Mouse (Mus musculus) thymus, postnatal 36 days (tissue): Measurements from ENCODE around the gene Kif22.
A peak's percentile ranks its signal among the peaks of the same experiment; 100 is the strongest.
"Not testable (repeated sequence)": the region's sequence is repeated elsewhere in the genome, so short reads cannot be mapped to it uniquely, and the experiment has no call there.

ENCODE experiments used
- DNase-seq, 2 experiments: peaks; one replicate each; pipeline ENCODE4 v3.0.0; 2022; ENCODE audit warnings: mixed read lengths in 2 of 2

Gene Kif22

DNA sequence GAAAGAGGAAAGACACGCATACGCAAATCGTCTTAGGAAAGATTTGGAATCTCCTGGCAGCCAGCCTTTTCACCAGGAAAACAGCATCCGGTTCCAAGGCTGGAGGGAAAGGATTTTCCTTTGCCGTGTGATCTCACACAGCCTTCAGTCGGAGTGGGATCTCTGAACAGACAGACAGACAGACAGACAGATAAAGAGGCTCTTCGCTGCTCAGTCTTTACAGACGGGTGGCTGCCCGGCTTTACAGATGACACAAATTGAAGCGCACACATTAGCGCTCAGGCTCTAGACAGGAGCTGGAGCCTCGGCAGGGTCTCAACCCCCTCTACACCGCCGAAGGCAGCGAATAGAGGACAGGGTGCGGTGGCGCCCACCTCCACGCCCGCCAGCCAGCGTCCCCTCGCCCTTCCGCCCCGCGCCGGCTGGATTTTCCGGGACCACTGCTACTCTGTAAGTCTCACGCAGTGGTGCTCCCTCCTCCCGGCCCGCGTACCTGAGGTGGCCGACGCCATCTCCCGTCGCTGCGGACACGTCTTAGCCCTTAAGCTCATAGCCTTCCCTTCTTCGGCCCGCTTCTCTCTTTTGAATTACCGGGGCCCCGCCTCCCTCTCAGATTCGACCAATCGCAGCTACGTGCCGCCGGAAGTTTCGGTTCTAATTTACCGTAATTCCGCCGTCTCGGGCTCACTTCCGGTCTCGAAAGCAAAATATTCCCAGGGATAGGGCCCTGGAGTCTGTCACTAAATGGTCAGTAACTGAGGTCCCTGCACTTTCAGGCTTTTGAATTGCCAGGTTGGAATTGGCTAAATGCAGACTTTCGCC, at the start of gene Kif22:
TSS of gene Kif22 (minus strand) at position 621 of the 822 bp plus-strand sequence.
- DNase-seq = peak; percentile 86 to 88

DNA sequence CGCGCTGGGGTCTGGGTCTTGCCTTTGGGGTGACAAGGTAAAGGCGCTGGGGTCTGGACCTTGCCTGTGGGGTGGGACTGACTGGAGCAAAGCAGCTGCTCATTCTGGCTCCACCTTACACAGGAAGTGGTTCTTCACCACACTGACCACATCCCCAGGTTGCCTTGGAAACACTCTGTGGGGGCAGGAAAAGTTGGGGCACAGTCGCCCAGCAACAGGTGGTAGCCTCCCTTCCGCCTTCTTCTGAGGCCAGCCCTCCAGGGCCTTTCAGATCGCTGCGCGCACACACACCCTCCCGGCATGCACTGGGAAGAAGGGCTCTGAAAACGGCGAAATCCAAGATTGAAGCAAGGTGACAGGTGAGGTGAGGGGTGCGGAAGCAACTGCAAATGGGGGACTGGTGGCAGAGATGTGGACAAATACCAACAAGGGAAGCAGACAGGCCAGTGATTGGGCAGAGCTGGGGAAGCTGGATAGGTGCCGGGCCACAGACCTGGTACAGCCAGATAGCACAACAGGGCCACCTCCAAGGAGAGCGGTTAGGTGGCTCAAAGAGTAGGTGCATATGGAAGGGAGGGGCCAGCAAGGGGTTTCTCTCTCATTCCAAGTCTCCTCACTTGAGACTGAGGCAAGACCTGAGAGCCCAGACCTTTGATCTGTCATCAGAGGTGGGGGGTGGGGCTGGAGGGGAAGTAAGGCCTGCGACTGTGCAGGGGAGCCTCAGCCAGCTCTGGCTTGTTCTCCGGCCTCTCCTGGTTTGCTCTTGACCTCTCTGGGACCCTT, 49.0 kb upstream of the Kif22 start, which contains the start of gene AI467606:
TSS of gene AI467606 (plus strand) at position 246 of the 783 bp plus-strand sequence.
- peak; percentile 95 to 96 for DNase-seq

DNA sequence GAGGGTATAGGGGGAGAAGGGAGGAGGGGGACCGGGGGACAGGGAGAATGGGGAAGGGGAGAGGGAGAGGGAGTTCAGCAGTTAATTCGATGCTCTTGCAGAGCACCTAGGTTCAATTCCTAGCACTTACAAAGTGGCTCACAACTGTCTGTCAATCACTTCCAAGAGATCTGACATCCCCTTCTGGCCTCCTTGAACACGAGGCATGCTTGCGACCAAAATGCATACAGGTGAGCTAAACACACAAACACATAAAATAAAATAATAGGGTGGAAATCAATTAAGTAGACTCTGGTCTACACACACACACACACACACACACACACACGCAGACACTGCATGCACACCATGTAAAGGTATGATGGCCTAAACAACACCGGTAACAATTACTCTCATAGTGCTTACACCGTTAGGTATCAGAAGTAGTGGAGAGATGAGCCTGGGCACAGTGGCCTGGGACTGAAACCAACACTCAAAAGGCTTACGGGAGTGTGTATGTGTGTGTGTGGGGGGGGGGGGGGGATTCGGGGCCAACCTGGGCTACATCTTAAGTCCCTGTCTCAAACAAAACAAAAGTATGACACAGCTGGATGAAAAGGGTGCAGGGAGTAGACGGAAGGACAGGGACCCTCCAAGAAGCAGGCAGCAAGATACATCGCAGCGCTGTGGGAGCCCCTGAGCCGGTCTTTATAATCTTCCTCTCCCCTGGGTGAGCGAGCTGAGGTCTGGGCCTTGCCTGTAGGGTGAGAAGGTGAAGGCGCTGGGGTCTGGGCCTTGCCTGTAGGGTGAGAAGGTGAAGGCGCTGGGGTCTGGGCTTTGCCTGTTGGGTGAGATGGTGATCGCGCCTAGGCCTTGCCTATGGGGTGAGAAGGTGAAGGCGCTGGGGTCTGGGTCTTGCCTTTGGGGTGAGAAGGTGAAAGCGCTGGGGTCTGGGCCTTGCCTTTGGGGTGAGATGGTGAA, 48.2 kb upstream of the Kif22 start:
- peak in 1 of 2 experiments; percentile 37 for DNase-seq

DNA sequence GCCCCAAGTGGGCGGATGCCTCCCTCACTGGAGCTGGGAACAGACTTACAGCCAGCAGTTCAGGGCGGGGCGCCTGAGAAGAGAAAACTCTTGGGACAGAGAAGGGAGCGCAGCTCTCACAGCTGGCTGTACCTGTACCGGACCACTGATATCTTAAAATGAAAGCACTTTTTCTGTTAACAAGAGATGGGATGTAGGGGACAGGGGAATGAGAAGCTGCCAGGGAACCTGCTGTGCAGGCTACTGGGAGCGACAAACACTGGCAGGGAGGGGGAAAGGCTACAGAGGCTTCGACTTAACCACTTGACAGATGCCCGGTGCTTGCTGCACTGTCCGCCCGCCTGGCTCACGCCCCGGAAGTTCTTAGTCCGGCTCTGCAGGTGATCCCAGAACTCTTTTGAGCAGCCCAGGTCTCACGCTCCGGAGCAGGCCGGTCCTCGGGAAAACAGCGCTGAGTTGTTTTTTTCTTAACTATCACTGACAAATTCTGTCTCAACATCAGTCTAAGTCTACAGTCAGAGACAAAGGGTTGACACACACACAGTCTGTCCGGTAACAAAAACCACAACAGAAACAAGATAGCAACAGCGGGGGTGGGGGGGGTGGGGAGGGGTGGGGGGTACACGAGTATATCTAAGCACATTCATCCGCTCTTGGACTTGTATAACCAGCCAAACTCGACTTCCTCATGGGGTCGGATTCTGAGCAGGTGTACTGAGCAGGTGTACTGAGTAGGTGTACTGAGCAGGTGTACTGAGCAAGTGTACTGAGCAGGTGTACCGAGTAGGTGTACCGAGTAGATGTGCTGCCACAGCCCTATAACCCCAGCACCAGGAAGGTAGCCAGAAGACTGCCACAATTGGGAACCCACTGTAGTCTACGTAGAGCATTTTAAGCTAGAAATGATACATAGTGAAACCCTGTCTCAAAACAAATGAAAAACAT, 46.9 kb upstream of the Kif22 start:
- peak; percentile 63 to 66 for DNase-seq

DNA sequence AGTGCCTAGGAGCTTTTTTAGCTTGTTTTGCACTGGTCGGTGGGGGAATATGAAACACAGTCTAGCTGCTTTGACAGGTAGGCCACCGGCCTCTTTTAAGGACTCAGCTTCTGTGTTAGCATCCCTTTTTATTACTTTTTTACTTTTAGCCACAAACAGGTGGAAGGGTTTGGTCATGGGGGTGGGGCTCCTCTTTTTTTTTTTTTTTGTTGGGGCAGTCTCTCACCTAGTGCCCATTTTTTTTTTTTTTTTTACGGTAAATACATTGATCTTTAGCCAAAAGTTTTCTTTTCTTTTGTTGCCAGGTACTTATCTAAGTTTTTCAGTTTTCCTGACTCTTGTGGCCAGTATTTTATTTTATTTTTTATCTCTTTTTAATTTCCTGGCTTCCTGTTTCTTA, 45.8 kb upstream of the Kif22 start:
- DNase-seq = no peak

DNA sequence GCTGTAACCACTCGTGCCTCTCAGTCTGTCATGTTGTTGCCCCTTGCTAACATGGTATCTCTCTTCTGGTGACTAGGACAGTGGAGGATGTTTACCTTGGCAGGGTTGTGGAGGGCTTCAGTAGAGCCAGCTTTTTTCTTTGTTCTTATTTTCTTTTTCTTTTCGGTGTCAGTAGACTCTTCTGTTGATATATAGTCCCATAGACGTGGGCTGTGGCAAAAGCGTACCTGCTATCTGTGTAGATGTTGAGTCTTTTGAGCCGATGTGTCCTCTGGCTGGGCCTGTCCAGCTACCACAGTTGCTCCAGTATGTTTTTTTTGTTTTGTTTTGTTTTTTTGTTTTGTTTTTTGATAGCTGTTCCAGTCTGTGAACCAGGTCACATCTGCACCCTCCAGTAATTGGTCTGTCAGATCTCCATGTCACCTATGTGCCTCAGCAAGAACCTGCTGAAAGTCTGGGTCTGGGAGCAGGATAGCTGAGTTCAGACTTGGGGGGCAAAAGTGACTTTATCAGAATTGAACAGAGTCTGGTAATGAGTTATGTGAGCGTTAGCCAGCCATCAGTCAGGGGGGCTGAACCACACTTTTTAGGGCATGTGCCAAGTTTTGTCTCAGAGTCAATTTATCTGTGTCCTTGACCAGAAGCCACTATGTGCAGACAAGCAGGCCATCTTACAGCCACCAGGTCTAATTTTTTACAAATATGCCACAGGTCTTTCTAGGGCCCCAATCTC, 45.2 kb upstream of the Kif22 start, which contains the start of gene Zg16:
TSS of gene Zg16 (minus strand) at position 51 of the 733 bp plus-strand sequence.
- not testable (repeated sequence) for DNase-seq

DNA sequence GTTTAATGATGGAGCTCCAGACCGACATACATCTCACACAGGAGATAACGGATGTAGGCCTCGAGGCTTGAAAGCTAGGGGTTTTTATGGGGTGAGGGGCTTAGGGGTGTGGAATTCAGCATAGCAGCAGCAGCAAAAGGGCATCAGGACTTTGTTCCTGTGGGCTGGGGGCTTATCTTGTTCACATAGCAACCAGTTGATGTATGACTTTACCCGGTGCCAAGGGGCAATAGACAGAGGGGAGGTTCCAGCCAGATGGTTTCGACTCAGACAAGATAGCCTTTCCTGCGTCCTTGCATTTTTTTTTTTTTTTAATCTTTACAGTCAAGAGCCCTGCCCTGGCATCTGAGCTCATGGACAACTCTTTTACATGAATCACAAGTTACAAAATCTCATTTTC, 43.5 kb upstream of the Kif22 start:
- DNase-seq = not testable (repeated sequence)

DNA sequence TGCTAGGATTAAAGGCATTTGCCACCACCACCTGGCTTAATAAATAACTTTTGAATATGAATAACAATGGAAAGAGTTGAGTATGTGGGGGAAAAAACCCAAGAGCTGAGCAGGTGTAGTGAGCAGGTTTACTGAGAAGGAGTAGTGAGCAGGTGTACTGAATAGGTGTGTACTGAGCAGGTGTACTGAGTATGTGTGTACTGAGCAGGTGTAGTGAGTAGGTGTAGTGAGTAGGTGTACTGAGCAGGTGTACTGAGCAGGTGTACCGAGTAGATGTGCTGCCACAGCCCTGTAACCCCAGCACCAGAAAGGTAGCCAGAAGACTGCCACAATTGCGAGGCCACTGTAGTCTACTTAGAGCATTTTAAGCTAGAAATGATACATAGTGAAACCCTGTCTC, 42.5 kb upstream of the Kif22 start:
- DNase-seq = no peak

DNA sequence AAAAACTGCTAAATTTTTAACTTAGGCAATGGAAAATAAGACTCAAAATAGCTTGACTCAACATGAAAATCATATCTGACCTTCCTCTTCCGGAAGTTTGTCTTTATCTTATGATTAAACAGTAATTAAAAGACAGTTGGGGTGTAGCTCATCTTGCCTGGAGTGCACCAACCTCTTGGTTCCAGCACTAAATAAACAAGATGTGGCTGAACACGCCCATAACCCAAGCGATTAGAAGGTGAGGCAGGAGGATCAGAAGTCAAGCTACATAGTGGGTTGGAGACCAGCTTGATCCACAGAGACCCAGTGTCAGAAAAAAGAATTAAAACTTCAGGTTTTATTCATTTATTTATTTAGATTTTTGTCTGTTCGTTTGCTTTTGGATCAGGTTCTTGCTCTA, 41.4 kb upstream of the Kif22 start:
- DNase-seq = no peak

DNA sequence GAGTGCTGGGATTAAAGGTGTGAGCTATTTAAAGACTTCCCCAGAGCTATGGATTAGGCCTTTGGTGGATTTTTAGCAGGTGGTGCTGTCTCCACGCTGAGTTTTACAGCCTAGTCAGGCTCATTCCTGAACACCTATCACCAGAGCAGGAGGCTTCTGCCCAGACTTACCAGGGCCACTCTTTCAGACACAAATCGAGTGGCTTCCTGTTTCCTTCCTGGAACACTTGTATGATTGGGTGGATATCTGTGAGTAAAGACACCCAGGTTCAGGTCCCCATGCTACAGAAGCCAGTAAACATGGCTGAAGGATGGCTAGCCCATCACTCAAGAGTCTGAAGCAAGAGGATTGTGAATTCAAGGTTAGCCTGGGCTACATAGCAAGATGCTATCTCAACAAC, 40.7 kb upstream of the Kif22 start:
- DNase-seq = no peak

DNA sequence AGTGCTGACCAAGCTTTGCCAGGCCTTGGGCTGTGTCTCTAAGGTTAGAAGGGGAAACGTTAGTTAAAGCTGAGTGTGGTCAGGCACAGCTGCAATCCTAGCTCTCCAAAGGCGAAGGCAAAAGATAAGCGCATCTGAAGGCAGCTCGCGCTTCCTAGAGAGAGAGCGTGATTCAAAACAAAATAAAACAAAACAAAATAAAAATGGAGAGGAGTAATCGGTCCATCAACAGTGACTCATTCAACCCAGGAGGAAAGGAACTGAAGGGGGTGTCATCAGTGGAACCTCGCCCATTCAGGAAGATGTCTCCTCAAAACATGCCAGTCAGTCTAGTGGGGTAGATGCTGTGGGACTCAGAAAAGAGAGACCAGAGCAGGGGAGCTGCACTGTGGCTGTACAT, 40.0 kb upstream of the Kif22 start:
- DNase-seq = no peak

DNA sequence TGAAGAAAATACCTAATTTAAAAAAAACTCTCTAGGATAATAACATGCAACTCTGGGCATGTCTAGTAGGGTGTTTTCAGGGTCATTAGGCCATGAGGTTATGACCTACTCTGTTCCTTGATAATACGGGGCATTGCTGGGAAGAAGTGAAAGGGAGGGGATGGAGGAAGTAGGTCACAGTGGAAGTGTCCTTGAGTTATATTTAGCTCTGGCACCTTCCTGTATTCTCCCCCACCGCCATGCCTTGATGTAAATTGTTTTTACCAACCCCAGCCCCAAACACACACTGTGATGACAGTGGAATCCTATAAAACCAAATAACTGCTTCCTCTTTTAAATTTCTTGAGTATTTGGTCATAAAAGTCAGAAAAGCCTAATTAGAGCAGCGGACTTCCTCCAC, 37.8 kb upstream of the Kif22 start:
- DNase-seq = no peak

DNA sequence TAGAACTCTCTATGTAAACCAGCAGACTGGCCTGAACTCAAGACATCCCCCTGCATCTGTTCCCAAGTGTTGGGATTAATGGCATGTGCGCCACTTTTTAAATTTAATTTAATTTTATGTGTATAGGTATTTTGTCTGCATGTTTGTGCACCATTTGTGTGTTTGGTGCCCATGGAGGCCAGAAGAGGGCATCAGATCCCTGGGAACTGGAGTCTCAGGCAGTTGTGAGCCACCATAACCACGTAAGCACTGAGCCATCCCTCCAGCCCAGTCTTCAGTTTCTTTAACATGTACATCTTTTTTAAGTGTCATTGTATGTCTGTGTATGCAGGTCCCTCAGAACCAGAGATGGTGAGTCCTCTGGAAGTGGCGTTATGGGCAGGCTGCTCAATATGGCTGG, 35.4 kb upstream of the Kif22 start:
- DNase-seq = peak; percentile 49 to 61

DNA sequence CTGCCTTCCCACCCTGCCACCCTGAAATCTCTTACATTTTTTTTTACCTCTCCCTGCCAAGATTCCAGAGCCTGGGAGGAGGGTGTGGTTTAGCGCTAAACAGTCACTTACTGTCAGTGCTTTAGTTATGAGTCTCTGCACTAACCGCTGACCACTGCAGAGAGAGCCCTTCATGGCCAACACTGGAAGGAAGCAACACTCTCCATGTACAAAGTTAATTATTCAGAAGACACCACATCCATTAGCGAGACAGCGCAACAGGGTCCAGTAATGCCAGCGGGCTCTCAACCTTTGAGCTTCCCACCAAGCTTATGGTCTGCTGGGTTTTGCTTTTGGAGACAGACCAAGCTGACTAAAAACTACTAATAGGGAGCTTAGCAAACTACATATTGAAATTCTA, 33.9 kb upstream of the Kif22 start:
- DNase-seq = no peak

DNA sequence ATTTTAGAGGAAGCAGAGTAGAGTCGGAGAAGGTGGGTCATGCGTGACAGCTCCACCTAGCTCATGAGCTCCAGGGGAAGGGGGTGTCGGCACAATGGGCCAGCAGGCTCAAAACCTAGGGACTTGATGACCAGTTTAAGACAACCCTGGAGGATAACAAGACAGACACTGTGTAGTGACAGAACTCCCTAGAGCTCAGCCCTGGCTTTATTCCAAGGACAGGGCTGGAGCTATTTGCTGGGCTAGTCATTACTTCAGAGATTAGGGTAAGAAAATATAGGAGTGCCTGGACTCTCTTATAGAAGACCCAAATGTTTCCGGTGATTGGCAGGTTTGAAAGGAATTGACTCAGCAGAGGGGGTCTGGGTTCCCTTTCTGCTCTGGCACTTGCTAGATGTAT, 30.9 kb upstream of the Kif22 start:
- no peak for DNase-seq

DNA sequence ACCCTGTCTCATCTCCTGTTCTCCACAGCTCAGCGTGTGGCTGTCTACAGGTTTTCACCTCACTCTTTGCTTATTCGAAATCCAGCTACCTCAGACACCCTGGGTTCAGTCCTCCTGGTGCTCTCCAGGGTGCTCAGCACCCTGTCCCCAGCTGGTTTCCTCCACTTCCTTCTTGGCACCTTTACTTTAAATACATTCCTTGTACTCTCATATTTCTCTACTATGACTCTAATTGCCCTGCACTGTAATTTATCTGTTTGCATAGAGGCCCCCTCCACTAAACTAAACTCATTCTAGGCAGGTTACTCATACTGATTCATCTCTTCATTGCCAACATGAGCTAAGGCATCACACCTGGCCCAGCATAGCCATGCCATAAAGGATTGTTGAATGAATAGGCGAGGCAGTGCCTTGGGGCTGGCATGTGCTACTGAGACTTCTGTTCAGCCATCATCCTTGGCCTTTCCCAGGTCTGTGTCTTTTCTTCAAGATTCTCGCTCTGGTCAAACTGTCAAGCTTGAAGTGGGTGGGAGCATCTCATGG, 28.7 kb upstream of the Kif22 start:
- DNase-seq = no peak

DNA sequence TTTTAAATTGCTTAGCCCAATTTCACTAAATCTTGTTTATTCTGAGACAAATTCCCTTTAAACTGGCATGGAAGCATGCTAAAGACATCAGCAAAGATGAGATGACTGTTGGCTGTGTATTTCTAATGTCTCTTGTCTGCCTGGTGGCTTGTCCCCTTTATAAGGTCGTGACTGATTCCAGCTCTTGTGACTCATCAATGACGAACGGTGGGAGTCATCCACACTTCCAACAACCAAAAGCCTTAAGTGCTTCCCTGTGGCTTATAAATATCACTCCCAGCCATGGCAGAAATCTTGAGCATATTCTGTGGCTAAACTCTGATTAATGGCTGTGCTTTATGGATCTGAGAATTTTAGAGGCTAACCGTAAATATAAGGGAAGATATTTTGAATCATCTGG, 24.0 kb upstream of the Kif22 start:
- no peak for DNase-seq

DNA sequence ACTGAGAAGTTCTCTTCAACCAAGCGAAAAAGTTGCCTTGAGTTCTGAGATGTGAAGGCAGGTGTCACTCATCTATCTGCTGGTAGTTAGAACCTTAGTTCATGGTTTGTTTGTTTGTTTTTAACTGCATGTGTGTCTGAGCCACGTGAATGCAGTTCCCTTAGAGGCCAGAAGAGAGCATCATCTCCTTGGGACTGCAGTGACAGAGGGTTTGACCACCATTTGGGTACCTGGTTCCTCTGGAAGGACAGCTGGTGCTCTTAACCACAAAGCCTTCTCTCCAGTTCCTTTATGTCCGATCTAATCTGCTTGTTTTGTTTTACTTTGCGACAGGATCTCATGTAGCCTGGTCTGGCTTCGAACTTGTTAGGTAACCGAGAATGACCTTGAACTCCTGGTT, 23.3 kb upstream of the Kif22 start:
- no peak for DNase-seq

DNA sequence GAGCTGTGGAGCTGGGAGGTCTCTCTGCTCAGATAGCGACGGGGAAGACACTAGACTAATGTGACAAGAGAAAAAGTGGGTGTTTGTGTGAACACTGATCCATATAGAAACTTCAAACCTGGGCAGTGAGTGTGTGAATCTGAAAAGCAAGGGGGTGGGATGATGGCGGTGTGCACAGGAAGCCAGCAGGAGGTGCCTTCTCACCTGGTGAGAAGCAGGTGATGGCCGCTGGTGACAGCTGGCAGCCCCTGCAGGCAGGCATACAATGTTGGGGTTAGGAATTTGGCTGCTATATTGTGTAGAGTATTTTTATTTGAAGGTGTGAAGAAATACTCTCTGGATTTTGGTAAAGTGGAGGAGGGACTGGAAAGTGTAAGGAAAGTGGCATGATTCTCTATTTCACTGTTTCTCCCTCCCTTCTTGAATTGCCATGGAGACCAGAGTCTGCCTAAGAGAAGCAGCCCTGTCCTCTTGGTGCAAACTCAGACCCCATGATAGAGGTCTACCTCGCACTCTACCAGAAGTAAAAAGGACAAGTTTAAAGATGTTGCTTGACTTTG, 12.8 kb upstream of the Kif22 start:
- DNase-seq = peak in 1 of 2 experiments; percentile 42

DNA sequence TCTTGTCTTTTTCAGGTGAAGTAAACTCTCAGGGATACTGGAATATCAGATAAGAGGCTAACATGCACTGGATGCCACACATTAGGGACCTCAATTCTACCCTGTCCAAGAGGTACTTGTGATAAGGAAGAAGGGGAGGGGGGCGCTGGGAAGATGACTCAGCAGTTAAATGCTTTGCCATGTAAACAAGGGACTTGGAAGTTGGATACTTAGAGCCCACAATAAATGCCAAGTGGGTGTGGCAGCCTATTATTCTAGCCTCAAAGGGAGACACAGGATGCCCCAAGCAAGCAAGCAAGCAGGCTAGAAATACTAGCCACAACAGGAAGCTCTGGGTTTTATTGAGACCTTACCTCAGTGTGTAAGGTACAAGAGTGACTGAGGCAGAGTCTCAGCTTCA, 11.0 kb downstream of the Kif22 start:
- no peak for DNase-seq
